Comparison of ENCODE assay signal across 27 mouse cellular contexts in the genomic region with DNA sequence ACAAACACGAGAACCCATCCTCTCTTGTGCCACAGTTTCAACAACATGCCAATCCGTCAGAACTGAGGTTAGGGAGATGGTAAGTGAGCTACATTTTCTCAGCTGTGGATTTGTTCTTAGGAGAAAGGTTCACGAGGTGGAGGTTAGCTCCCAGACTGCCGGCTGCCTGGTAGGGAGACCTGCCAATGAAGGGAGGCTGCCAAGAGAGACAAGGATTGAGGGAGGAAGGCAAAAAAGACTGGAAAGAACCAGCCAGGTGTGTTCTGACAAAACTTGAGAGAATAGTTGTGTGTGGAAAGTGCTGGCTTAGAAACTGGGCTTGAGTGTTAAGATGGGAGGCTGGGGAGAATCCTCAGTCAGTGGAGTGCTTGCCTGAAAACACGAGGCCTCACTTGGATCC. TPM values are rescaled to one million over a fixed set of nuclear protein-coding genes. Genes with fewer than 3 reads are reported as not detected.
DNase-seq lines count a peak whose midpoint lies in the region; ATAC-seq and TF ChIP-seq lines count a peak whose summit lies in the region.
"Had no signal": no experiment of that assay in that cellular context is flagged by ENCODE, and none has a peak within 500 bp of the region (broad histone marks: within the 10 kb centered on the region; RNA-seq: fewer than 3 reads in every experiment).

No protein-coding gene starts in this region.

- H3K27ac ChIP-seq in cerebellum, adult 2 months (ENCODE audit: insufficient read depth, low read length): no peak overlapping the region
- peak overlapping the region; percentile 80 for H3K27ac ChIP-seq in heart, embryonic 13.5 days (replicated peaks)
- H3K27ac ChIP-seq: hindbrain, embryonic 10.5 days; hindbrain, embryonic 15.5 days; left cerebral cortex, adult 2 months; limb, embryonic 13.5 days; lung, embryonic 15.5 days; midbrain, embryonic 10.5 days; midbrain, embryonic 15.5 days; neural tube, embryonic 15.5 days had no signal

- peak; percentile 54 for DNase-seq in cerebellum, adult 2 months
- no peak for DNase-seq in cerebellum, postnatal 4 days (ENCODE audit: low spot score in 2 of 2)
- no peak for DNase-seq in heart, postnatal 4 days
- DNase-seq in cerebellum, postnatal 10 days: peak; percentile 49 to 54
- no peak for DNase-seq in kidney, adult 8-10 months
- no peak for DNase-seq in embryo, embryonic 10 days (ENCODE audit: low spot score)
- DNase-seq: adrenal gland, postnatal 14 days; forebrain, postnatal 0 days; kidney, postnatal 25 days; retina, postnatal 1 day; right cerebral cortex, postnatal 14 days; thymus, postnatal 4 days had no signal

- H3K4me2 ChIP-seq in heart, embryonic 13.5 days: no peak overlapping the region
- H3K4me2 ChIP-seq: hindbrain, embryonic 15.5 days; limb, embryonic 13.5 days; liver, embryonic 11.5 days; lung, embryonic 15.5 days; midbrain, embryonic 15.5 days; neural tube, embryonic 15.5 days had no signal

- H3K4me1 ChIP-seq in cerebellum, adult 2 months (ENCODE audit: control insufficient read depth, insufficient read depth, low read length): peaks cover 23% of the 10 kb centered on the region
- peaks cover 73% of the 10 kb centered on the region for H3K4me1 ChIP-seq in heart, embryonic 13.5 days
- H3K4me1 ChIP-seq: limb, embryonic 13.5 days had no signal

- no peak overlapping the region for H3K4me3 ChIP-seq in cerebellum, adult 2 months (replicated peaks; ENCODE audit: insufficient read depth, low read depth, low read length)
- no peak overlapping the region for H3K4me3 ChIP-seq in heart, embryonic 13.5 days
- H3K4me3 ChIP-seq: erythroblast, embryonic 14.5 days; hindbrain, embryonic 10.5 days; hindbrain, embryonic 15.5 days; left cerebral cortex, adult 2 months; limb, embryonic 13.5 days; lung, embryonic 15.5 days; midbrain, embryonic 10.5 days; midbrain, embryonic 15.5 days; neural tube, embryonic 15.5 days had no signal

- TF ChIP-seq CTCF in cerebellum, adult 2 months (IDR thresholded peaks at IDR 0.05; ENCODE audit: borderline replicate concordance, insufficient read depth, low read depth, low read length): no peak

- no peak for ATAC-seq in heart, embryonic 13.5 days (ENCODE audit: extremely low read depth, insufficient number of reproducible peaks, low FRiP score, low TSS enrichment)
- ATAC-seq: CD4-positive, CD25-positive, alpha-beta regulatory T cell, adult 4 months; forebrain, postnatal 0 days; inflammation-experienced regulatory T-cells, adult 6 months; midbrain, embryonic 15.5 days had no signal

- H3K27me3 ChIP-seq in cerebellum, adult 2 months (ENCODE audit: control insufficient read depth, insufficient read depth, low read length): no peaks in the 10 kb centered on the region
- H3K27me3 ChIP-seq in heart, embryonic 13.5 days (replicated peaks): no peaks in the 10 kb centered on the region
- H3K27me3 ChIP-seq: limb, embryonic 13.5 days; lung, embryonic 15.5 days; midbrain, embryonic 15.5 days; neural tube, embryonic 15.5 days had no signal

- no peak for TF ChIP-seq POLR2A in cerebellum, adult 2 months (IDR thresholded peaks at IDR 0.05; ENCODE audit: borderline replicate concordance, insufficient read depth, low read length)

- H3K36me3 ChIP-seq in heart, embryonic 13.5 days: no peaks in the 10 kb centered on the region
- H3K36me3 ChIP-seq: hindbrain, embryonic 10.5 days; hindbrain, embryonic 15.5 days; limb, embryonic 13.5 days; lung, embryonic 15.5 days; midbrain, embryonic 15.5 days; neural tube, embryonic 15.5 days had no signal

- WGBS in cerebellum, adult 2 months: 41% methylated on average over 5 of the region's 5 CpGs
- WGBS in heart, embryonic 13.5 days: 58% methylated on average over 5 of the region's 5 CpGs

- peak overlapping the region; percentile 29; the same call in 1 of the 2 replicates for H3K9ac ChIP-seq in heart, embryonic 13.5 days
- H3K9ac ChIP-seq: forebrain, postnatal 0 days; hindbrain, embryonic 15.5 days; limb, embryonic 13.5 days; lung, embryonic 15.5 days; midbrain, embryonic 15.5 days; neural tube, embryonic 15.5 days had no signal

- H3K9me3 ChIP-seq in heart, embryonic 13.5 days: no peaks in the 10 kb centered on the region
- H3K9me3 ChIP-seq: hindbrain, embryonic 10.5 days; hindbrain, embryonic 15.5 days; limb, embryonic 13.5 days; lung, embryonic 15.5 days; midbrain, embryonic 10.5 days; midbrain, embryonic 15.5 days; neural tube, embryonic 15.5 days had no signal

RNA-seq across cellular contexts. Expression of a gene that starts 49.9 kb away (rescaled TPM):
- 38.2 and 38.7 TPM in 2 replicates for polyA plus RNA-seq in cerebellum, adult 2 months (2012; rRNA removed)
- polyA plus RNA-seq in heart, embryonic 13.5 days (2015; fragmentation: Nextera tagmentation; extraction: Ambion mirVana): 71.5 and 72.9 TPM in 2 replicates
- total RNA-seq in heart, postnatal 4 days (2021): 10 to 100 TPM; 28.6 to 32.7 TPM
- total RNA-seq: common myeloid progenitor, adult 5-6 weeks; megakaryocyte progenitor cell, adult 5-6 weeks had no signal
- polyA plus RNA-seq: erythroblast, embryonic 14.5 days had no signal

Comparison
In these comparisons a context has a peak if more than half of its experiments do, and no peak if none do; other contexts are left out.
1. DNase-seq: peak in cerebellum, adult 2 months (2 of 2) and cerebellum, postnatal 10 days (2 of 2); none in cerebellum, postnatal 4 days (0 of 2), heart, postnatal 4 days (single experiment), kidney, adult 8-10 months (0 of 2) and embryo, embryonic 10 days (single experiment).